Mouse (Mus musculus): Measurements from ENCODE around the gene 2310030G06Rik. TPM values are rescaled to one million over a fixed set of nuclear protein-coding genes. Genes with fewer than 3 reads are reported as not detected.

Gene 2310030G06Rik
- total RNA-seq, 2 experiments from 2014 or later = not detected

- no peak for ATAC-seq (ENCODE audit: poor library complexity, severe bottlenecking)
Observed at GRCm38 (mm10) chr9:50745806-50746205, 530 bp downstream of the 2310030G06Rik start.

GRCm38 (mm10) chr9:50742744-50743143 lies 3.6 kb downstream of the 2310030G06Rik start:
- ATAC-seq (ENCODE audit: poor library complexity, severe bottlenecking) = no peak

DNA sequence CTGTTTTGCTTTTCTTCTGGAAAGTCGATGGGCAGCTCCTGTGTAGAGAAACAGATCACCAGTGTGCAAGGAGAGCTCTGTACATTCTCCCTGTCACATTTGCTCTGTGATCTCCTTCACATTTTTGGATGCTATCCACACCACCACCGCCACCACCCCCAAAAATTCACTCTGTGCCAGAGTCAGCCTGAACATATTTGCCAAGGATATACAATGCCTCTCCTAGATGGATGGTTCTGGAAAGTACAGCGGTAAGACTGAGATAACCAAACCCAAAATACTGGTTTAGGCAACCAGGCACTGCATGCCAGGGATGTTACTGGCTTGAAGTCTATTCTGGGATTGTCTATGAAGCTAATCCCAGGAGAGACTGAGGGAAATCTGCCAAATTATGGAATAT lies 4.1 kb downstream of the 2310030G06Rik start:
- ATAC-seq (ENCODE audit: poor library complexity, severe bottlenecking) = no peak

GRCm38 (mm10) chr9:50740867-50741784 lies 5.2 kb downstream of the 2310030G06Rik start:
- ATAC-seq (ENCODE audit: poor library complexity, severe bottlenecking) = no peak

DNA sequence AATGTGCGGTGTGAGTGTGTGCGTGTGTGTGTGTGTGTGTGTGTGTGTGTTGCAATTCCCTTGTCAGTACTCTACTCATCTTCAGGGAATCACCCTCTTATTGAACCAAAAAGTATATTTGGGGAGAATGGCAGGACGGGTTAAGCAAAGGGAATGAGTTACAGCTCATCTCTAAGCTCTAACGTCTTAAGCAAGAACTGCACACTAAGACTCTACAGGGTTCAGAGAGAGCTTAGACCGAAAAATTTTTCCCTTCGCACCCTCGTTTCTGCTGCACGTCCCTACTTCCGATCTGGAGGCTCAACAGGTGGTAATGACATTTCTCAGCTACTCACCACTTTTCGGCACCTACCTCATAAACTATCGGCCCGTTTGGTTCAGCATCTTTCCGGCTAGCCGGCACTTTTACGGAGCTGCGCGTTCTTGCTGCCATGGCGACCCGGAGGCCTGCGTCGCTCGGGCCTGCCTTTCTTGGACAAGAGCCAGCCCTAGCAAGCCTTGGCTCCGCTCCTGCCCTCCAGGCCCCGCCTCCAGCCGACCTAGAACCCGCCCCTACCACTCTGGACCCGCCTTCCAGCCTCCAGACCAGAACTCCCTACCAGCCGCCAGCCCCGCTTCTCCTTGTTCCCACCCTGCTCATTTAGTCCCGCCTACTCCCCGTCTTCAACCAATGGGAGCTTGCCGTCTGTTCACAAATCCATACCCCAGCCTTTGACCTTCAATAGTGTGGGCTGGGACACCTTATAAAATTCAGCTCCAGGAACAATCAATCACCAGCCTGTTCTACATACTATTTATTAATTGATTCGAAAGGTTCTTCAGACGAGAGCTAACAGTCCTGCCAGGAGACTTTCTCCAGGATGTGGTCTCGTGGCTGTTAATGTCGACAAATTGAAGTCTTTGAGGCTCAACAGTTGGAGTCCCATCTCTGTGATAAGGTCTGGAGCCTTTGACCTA lies 7.1 kb downstream of the 2310030G06Rik start, which contains the start of gene Dixdc1:
Dixdc1 (minus strand) TSS at position 604 of the 957 bp plus-strand sequence.
- peak; percentile 98 for ATAC-seq (ENCODE audit: poor library complexity, severe bottlenecking)

DNA sequence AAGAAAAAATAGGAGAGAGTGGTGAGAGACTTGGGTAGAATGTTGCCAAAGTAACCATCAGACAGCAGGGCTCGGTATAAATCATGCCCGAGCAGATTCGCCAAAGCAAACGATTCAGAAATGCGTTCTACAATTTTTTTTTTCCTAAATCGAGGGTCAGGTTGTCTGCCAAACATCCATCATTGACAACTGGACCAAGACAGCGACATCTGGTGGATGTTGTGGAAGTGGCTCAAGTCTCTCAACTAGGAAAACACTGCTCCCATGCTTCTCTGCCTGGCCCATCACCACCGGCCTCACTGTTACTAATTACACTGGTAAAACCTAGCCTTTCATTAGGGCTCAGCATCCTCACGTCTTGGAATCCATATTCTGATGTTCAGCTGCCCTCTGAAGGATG lies 11.3 kb downstream of the 2310030G06Rik start:
- ATAC-seq (ENCODE audit: poor library complexity, severe bottlenecking) = no peak

DNA sequence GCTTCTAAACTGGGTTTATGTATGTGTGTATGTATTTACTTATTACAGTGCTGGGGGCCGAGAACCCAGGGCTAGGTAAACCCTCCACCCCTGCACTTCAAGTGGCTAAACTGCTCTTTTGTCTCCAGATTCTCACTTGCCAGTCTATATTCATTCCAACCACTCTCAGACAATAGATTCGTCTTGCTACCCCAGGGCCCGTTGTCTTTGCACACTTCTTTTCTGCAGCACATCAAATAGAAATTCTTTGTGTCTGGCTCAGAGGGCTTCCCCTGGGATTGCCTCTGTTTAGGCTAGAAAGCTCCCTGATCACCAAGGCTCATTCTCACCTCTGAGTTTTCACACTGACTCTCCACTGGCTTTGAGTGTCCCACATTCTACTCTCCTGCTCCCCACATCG lies 13.8 kb downstream of the 2310030G06Rik start:
- no peak for ATAC-seq (ENCODE audit: poor library complexity, severe bottlenecking)

DNA sequence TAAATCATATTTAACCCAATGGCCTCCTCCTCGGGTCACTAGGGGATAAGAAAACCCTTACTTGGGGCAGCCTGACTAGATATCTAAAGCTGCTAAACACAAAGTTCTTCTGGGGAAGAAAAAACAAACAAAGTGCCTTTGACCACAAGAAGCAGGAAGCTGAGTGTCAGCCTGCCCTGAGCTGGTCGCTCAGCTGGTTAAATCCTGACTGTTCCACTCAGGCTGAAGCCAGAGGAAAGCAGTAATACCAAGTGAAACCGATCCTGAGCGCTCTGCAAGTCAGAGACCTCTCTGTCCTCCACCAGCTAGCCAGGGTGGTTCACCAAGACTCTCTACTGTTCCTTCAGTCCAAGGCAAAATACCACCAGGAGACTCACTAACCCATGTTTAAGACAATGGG lies 16.7 kb downstream of the 2310030G06Rik start:
- ATAC-seq (ENCODE audit: poor library complexity, severe bottlenecking) = no peak

GRCm38 (mm10) chr9:50727925-50728651 lies 18.2 kb downstream of the 2310030G06Rik start:
- ATAC-seq (ENCODE audit: poor library complexity, severe bottlenecking) = peak; percentile 62

DNA sequence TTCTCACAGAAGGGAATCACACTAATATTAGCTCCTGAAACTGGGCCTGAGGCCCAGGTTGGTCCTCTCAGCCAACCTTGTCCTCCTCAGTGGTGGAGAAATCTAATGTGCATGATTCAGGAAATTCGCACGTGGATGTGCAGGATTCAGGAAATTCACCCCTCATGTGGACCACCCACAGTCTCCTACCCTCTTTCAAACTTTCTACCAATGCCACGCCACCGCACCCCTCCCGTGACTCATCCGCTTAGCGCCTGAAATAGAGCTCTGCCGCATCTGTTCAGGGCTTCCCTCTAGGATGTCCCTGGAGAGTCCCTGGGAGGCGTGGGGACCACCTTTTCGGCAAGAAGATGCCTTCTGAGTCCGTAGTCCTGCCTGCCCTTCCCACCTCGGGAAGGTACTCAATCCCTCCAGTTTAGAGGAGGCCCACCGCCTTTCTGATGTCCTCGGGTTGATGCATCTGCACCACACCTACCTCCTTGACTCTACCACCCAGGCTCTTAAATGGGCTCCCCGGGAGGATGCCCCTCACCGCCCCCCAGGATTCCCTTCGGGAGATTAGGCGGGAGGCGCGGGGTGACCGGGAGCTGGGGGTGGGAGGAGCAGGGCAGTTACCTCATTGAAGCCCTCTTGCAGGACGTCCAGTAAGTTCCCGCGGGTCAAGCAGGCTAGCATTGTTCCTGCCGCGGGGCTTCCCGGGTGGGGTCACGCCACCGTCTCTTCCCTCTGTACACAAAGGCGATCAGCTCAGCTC lies 19.0 kb downstream of the 2310030G06Rik start:
- peak; percentile 21; the same call in 1 of the 2 replicates for ATAC-seq (ENCODE audit: poor library complexity, severe bottlenecking)

DNA sequence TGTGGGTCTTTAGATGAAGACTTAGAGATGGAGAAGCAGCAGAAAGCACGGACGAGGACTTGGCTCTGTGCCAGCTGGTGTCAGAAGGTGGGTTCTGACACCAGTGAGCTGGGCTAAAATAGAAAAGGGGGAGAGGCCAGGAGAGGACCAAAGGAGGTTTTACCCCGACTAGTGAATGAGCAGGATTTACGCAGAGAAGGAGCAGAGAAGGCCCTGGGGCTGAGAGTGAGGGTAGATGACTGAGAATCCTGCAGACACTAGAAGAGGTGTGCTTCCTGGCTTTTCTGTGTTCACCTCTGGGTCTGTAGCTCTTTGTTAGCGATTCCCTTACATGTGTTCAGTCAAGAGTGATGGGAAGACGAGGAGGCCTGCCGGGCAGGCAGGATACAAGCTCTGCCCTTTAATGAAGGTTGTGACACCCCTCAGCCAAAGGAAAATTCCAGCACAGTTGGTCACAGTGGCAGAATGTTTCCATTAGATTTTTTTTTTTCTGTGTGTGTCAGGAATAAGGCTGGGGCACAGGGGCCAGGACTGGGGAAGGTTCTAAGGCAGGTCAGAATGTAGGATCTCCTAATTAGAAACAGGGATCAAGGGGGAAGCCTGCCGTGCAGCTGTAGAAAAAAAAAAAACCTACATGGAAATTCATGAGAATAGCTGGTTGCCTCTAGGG lies 20.3 kb downstream of the 2310030G06Rik start:
- ATAC-seq (ENCODE audit: poor library complexity, severe bottlenecking) = no peak

- ATAC-seq (ENCODE audit: poor library complexity, severe bottlenecking) = no peak
Observed at GRCm38 (mm10) chr9:50724661-50725330, 21.5 kb downstream of the 2310030G06Rik start.

DNA sequence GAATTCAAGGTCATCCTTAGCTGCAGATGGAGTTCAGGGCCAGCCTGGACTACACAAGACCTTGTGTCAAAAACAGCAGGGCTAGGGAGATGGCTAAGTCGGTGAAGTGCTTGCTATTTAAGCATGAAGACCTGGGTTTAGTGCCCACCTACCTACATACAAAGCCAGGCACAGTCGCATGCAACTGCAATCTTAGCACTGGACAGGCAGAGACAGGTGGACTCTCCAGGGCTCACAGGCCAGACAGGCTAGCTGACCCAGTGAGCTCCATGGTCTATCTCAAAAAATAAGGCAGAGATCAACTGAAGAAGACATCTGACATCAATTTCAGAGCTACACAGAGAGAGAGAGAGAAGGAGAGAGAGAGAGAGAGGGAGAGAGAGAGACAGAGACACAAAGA lies 22.2 kb downstream of the 2310030G06Rik start:
- ATAC-seq (ENCODE audit: poor library complexity, severe bottlenecking) = no peak

- ATAC-seq (ENCODE audit: poor library complexity, severe bottlenecking) = no peak
Observed at GRCm38 (mm10) chr9:50723406-50723805, 22.9 kb downstream of the 2310030G06Rik start.

- ATAC-seq (ENCODE audit: poor library complexity, severe bottlenecking) = no peak
Observed at GRCm38 (mm10) chr9:50722451-50722911, 23.9 kb downstream of the 2310030G06Rik start.

- no peak for ATAC-seq (ENCODE audit: poor library complexity, severe bottlenecking)
Observed at GRCm38 (mm10) chr9:50721061-50721460, 25.3 kb downstream of the 2310030G06Rik start.

DNA sequence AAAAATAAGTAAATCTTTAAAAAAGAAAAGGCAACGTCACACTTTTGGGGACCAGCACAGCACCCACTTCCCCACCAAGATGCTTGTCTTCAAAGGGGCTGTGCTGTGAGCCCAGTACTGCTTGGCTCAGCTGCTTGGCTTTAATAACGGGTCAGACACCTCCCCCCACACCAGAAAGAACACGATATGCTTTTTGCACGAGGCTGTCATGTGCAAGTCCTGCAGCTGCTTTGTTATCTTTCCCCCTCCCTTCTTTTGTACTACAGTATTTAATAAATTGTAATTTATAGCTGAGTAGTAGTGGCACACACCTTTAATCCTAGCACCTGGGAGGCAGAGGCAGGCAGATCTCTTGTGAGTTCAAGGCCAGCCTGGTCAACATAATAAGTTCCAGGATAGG lies 27.5 kb downstream of the 2310030G06Rik start:
- no peak for ATAC-seq (ENCODE audit: poor library complexity, severe bottlenecking)

- ATAC-seq (ENCODE audit: poor library complexity, severe bottlenecking) = no peak
Observed at GRCm38 (mm10) chr9:50714188-50714587, 32.1 kb downstream of the 2310030G06Rik start.

- peak; percentile 92 for ATAC-seq (ENCODE audit: poor library complexity, severe bottlenecking)
Observed at GRCm38 (mm10) chr9:50711337-50711736, 35.0 kb downstream of the 2310030G06Rik start.

Data from megakaryocyte, adult 5-6 weeks (primary cell).